Mouse (Mus musculus) testis, postnatal 14 days (tissue): ENCODE results near the gene Slc38a10.

Source experiments
- DNase-seq: peaks from one replicate; pipeline ENCODE4 v3.0.0; 2021; ENCODE audit warnings: low spot score

Slc38a10 gene

DNA sequence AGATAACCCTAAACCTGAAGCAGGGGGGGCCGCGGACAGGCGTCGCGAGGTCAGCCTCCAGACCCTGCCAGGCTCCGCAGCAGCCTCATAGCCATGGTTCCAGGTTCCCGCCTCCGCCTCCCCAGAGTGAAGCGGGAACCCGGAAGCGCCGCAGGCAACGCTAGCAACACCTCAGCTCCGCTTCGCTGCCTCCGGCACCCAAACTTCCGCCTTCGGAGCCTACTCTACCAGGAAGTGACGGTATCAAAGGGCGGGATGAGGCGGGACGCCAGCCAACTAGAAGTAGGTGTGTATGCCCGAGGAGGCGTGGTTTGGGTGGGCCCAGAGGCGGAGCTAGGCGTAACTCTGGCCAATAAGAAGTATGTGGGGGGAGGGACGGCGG is at the start of gene Slc38a10:
TSS of gene Slc38a10 (minus strand) at position 234 of the 382 bp plus-strand sequence.
- peak; percentile 100 for DNase-seq

DNA sequence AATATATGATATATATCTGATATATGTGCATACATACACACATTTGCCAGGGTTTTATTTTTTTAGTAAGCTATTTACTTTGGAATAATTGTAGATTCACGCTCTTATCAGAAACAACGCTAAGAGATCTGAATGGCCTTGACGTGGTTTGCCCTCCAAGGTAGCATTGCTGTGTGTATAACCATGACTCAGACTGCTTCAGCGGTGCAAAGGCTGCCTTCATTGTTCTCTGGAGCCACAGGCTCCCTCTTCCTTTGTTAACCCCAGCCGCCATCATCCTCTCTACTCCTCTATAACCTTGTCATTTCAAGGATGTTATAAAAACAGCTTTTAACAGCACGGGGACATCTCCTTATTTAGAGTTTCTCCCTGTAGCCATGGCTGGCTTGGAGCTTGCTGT is 49.5 kb upstream of the Slc38a10 start:
- DNase-seq, result no peak

DNA sequence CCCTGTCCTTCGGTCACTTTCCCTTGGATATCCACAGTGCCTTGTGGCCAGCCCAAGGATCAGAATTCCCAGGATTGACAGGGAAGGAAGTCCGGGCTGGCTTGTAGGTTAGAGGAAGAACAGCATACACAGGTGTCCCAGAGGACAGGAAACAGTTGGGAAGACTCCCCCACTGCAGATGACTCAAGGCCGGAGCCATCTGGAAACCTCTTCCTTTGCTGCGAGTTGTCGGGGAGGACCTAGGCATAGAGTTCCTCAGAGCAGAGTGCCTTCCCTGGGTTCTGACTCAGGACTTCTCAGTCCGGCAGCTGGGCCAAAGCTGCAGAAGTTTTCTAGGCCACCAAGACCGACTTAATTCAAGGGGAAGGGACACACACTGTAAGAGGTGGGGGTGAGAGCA is 48.6 kb upstream of the Slc38a10 start:
- no peak for DNase-seq

DNA sequence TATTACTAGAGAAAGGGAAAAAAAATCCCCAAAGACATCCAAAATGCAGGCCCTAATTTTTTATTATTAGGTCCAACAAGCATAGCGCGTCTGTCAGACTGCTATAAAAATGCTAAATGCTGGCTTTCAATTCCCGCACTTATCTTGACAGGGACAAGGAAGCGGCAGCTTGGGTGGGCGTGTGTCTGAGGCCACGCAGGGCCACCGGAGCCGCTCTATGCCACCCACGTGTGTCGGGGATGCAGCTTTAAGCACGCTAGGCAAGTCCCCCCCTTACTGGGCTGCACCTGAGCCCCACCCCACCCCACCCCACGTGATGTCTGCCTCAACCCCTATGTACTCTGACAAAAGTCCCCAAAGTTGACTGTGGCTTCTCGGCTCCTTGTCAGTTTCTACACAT is 47.7 kb upstream of the Slc38a10 start:
- DNase-seq, result no peak

DNA sequence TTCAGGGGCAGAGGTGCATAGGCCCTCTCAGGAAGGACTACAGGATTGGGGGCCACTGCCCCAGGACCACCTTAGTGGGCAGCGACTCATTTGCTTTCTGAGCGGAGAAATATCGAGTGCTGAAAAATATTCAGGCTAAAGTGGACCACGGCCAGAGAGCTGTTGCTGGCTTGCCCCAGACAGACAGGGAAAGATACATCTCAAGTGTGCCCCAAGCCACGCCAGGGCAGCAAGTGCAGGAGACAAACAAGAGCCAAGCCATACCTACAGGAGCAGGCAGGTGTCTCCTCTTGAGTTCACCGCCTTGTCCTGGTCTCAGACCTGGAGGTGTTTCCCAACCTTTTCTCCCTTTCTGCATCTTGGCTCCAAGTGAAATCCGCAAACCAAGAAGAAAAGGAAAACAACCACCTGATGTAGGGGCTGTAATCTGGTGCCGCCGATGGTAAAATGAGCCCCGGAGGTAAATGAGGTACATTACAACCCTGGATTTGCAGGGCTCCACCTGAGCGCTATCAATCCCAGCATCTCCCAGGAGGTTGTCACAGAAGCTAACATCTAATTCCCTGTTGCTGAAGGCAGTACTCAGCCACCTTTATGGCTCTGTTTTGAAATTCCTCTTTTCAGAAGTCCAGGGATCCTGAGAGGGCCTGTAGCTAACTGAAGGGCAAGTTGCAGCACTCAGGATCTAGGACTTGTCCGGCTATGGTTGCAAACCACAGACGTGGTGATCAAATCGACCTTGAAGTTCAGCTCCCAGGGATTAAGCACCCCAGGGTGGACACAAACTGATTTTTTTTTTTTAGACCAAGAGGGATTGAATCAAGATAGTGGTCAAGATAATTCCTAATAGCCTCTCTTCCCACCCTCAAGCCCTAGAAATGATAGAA is 39.6 kb upstream of the Slc38a10 start:
- no peak for DNase-seq

DNA sequence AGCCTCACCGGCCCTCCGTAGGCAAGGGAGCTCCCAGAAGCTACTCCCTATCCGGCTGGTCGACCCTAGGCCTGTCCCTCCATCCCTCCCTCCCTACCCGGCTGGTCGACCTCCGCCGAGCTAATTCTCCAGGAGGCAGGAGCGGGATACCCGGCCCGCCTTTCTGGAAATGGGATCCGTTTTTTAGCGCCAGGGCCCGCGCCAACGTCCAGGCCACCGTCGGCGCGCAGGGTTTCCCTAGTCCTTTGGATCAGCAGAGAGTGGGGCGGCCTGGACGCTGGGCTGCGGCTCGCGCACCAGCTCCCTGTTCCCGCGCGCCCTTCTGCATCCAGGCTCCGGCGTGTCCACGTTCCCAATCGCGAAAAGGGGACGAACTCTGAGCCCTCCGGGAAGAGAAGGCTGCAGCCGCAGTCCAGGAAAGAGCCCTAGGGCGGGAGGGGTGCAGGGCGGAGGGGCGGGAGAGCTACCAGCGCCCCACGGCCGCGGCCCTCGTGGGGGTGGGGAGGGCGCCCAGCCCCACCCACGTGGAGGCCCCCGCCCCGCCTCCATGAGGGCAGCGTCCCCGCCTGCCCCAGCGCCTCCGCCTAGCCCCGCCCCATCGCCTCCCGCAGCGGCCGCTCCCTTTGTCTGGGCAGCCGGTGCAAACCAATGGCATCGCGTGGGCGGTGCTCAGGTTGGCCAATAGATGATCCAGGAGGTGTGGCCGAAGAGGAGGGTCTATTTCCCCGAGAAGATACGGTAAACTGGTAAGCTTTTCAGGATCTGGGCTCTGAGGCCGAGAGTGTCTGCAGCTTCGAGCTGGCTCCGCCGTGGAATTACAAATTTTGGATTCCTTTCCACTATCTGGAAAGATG is 38.5 kb upstream of the Slc38a10 start:
- peak; percentile 98 for DNase-seq

DNA sequence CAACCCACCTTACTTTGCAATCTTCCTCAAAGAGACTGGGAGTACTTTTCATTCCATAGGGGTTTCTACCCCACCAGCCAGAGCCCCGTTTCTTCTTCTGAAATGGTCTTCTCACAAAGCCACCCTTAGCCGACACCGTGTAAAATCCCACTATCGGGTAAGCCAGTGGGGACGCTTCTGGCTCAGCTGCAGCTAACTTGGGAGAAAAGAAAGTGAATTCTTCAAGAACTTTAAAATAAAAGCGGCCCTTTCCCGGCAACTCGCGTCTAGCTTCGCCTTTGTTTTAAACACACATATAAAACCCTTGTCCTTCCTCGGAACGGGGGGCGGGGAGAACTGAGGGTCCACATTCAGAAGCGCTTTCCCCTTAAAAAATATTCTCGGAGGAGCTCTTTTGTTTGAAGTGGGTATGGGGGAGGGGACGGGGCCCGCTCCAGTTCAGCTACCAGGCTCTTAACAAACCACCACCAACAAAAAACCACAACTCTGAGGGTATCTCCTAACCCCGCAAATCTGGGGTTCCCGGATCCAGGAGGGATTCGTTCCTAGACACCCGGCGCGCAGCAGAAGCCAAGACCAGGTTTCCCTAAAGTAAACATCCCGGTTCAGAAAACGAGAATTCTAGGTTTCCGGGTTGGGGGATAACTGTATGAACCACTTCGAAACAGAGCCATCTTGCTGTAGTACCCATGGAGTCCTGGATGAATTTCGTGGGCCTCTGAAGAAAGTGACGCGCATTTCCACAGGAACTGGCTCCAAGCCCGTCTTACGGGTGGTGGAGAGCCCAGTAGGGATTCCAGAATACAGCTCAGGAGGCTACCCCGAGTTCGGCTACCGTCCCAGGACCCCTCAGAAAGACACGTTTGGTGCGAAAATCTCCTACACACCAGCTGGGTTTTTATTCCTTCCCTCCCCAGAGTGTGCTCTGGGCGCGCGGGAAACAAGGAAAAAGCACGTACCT is 37.6 kb upstream of the Slc38a10 start:
- no peak for DNase-seq

DNA sequence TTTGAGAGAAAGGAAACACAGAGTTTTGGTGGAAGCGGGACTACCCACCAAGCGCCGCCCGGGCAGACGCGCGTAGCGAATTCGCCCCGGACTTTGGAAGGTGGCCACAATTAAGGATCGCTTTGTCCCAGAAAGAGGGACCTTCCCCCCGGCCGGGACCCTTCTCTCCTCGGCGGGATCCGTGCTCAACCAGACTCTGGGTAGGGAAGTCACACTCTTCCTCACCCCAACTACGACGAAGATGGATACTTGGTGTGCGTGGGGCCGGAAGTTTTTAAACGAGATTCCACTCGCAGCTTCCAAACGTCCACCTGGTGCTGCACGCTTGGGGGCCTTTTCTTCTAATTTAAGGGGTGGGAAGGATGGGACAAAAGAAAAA is 36.9 kb upstream of the Slc38a10 start:
- no peak for DNase-seq

DNA sequence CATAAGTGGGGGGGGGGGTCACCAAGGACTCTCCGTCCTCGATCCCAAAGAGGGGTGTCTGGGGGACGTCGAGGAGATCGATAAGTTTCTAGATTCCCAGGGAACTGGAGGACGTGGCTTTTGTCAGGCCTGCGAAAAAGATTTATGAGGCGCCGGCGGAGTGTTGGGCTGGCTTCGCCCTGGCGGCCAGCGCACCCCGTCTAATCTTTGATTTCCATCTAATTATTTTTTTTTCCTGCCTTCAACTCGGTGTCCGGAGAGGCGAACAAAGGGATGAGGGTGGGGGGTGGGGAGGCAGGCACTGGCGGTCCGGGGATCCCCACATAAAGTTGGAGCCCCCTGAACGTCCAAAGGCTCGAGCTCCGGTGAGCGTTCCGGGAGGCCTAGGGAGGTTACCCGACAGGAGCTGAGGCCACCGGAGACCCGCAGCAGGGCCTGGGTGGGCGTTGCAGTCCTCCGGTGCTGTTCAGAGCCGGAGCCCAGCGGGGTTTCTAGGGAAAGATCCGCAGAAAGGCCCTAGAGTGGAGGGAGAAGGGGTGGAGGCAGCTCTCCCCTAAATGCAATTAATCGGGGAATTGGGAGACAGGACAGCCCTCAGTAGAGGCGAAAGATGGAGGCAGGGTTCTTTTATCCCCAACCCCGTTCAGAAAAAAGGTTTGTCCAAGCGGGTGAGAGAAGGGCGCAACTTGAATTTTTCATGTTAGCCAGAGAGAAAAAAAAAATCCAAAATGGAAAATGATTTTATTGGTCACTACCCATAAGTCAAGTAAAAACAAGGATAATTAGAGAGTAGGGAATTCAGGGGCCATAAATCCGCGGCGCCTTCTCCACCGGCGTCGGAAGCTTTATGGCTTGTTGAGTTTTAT is 36.3 kb upstream of the Slc38a10 start:
- no peak for DNase-seq

DNA sequence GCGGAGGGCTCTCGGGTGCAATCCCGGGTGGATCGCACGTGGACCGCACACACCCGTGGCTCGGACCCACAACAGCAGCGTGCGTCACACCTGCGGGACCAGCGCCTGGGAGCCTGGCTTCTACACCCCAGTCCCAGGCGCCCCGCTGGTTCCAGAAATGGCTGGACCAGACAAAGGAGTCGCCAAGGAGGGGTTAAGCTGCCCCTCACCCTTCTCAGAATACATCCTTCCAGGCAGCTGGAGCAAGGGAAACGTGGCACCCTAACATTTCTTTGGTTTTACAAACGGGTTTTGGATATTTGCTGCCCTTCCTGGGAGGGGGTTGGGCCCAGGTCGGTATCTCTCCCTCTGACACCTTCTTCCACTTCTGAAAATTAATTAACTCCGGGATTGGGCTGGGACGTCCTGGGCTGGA is 35.7 kb upstream of the Slc38a10 start:
- DNase-seq, result no peak

DNA sequence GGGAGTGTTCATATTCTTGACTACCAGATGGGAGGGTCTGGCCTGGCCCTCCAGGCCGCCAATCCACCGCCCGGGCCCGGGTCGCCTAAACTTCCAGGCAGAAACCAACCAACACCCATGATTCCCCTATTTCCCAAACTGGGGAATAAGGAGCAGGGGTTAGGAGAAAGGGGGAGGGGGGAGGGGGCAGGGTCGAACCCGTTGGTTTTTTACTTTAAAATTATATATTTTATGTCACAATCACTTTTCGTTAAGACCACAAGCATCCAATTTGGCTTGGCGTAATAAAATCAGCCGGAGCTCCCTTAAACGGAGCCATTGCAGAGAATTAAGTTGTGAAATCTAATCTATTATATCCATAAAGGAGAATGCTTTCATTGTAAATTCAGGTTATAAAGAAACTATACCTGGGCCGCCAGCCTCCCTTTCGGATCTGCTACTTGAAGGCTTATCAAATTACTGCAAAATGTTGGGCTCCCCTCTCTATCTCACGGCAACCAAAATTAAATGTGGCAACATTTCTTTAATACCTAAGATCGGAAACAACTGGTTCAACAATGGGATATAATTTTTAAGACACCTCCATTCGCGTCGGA is 35.1 kb upstream of the Slc38a10 start:
- DNase-seq, result no peak

DNA sequence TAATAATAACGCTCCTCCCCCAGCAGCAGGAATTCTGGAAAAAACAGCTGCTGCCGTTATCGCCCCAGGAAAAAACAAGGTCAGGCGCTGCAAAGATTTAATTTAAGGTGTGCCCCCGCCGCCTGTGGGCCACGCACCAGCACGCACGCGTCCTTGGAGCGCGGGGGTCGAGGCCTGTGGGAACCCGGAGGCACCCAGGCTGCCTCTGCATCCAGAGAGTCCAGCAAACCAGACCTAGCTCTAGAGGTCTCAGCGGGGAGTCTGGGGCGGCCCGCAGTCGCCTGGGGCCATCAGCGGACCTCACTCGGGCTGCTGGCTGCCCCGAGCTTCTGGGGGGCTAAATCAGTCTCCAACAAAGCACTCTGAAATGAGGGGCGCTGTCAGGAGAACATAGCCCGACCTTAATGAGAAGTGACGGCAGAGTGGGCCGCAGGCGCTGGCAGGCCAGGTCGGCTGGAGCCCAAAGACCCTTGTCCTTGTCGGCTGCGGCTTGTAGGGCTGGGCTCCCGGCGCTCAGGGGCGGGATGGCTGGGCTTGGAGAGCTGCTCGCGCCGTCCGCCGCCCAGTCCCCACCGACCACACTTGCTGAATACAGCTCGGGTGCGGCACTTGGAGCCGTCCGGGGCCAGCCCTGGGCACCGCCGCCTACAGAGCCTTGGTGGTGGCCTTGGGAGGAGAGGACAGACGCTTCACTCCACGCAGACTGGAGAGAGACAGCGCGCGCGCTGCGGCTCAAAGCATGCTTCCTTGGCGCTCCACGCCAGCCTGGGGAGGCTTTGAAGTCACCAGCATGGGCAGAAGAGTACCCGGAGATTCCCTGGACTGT is 34.4 kb upstream of the Slc38a10 start:
- peak; percentile 52 for DNase-seq

DNA sequence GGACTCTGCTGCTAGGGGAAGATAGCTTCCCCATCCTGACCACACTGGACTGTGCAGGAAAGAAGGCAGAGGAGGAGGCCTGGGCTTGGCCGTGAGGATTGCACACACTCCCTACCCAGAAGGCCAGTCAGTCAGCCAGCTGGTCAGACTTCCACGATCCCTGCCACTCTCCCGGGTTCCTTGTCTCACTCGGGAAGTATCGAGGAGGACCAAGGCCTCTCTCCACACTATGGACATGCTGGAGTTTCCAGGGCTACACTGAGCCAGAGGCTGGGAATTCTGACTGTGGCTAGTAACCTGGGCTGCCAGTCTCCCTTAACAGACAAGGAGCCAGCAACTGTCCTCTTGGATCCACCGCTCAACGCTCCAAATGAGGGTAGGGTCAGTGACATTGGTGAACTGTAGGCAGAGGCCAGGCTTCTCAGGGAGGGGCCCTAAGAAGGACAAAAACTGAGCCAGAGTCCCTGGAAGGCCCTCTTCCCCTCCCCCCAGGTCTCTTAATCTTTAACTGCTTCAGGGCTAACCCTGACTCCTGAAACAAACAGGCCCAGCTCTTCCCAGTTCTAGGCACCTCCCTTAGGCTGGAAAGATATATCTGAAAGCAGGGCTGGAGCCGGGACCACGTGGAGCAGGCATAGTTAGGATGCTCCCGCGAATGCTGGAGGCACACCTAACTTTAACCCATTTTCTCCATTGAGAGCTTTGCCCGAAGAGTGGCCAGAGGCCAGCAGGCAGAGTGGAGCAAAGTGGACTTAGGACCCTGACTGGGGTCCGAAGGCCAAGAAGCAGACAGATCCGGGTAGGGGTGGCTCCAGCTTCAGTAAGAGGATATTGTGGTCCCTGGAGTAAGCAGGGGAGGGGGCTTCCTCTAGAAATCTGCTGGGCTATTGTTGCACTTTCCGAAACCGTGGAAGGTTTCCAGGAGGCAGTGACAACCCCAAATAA is 33.5 kb upstream of the Slc38a10 start:
- DNase-seq, result peak; percentile 59

DNA sequence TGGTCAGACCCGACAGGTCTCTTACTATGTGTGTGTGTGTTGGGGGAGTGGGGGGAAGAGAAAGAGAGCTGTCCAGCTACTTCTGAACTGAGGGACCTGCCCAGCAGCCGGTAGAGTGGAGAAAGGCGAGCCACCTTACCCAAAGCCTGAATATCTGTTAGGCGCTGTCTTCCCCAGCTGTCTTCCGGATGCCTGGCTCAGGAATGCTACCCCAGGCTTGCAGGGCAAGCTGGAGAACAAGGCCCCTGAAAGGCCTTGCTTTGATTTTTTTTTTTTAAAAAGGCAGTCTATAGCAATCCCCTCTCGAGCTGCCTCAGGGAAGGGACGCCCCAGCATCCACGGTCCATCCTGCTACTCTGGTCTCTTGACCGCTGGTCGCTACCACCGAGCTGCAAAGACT is 32.6 kb upstream of the Slc38a10 start:
- DNase-seq, result no peak

DNA sequence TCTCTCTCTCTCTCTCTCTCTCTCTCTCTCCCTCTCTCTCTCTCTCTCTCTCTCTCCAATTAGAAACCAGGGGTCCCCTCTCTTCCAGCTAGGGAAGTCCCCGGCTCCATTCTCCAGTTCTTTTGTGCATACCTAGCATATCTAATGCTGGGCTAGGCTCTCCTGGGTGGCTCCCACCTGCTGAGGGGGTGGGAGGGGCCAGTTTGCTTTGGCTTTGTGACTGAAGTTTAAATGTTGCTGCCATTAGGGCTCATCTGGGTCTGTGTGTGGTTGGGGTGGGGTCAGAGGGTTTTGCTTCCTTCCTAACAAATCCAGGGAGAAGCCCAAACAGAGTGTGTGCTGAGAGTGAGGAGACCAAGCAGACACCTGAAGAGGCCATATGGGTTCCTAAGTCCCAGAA is 32.0 kb upstream of the Slc38a10 start:
- no peak for DNase-seq

DNA sequence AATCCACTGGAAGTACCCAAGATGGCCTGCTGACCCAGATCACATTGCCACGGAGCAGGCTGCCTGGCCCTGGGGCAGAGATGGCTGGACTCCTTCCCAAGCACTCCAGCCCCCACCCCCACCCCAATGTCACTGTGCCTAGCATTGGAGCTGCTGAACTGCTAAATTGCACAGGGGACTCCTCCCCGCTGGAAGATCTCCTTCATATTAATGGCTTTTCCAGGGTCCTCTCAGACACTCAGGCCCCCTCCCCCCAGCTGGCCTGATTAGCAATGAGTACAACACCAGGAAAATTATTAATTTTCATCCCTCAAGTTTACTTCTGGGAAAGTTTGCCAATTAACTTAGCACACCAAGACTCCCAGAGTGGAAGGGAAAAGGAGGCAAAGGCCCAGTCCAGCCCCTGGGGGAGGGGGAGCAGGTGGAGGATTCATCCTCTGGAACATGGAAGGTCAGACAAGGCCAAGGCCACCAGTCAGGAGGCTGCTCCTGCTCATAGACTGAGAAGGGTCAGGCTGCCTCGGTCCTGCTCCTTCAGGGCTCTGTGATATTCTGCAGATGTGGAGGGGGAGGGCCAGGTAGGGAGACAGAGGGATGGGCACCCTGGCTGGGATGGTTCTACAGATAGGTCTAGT is 31.4 kb upstream of the Slc38a10 start:
- DNase-seq, result no peak

DNA sequence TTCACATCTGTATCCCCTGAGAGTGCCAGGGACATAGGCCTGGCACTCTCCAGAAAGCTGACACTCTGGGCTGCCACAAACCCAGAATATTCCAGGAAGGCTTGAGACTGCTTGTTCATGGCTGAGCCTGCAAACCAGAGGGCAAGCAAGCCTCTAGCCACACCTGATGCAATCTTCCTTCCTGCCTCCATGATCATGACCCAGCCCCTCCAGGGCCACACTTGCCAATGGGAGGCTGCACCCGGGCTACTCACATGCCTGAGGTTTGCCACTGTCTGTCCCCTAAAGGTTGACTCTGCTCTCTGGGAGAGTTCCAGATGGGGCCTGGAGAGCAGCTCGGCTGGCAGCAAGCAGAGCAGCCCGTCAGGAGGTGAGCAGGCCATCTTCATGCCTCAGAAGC is 30.2 kb upstream of the Slc38a10 start:
- no peak for DNase-seq

DNA sequence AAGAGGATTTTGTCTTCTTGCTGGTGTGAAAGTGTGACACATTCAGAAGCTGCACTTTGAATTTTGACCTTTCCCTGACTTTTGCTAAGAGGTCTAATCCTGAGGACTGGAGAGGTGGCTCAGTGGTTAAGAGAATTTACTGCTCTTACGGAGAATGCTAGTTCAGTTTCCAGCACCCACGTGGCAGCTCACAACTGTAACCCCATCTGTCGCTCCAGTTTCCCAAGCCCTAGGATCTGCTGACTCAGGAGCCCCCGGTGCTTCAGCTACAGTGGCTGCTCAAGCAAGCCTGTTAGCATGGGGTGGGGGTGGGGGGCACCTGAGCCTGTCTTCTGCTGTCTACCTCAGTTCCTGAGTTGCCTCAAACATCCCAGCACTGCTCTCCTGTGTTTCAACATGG is 28.2 kb upstream of the Slc38a10 start:
- no peak for DNase-seq
